Mouse (Mus musculus): ENCODE data around the gene Usp35.

Usp35 gene

DNA sequence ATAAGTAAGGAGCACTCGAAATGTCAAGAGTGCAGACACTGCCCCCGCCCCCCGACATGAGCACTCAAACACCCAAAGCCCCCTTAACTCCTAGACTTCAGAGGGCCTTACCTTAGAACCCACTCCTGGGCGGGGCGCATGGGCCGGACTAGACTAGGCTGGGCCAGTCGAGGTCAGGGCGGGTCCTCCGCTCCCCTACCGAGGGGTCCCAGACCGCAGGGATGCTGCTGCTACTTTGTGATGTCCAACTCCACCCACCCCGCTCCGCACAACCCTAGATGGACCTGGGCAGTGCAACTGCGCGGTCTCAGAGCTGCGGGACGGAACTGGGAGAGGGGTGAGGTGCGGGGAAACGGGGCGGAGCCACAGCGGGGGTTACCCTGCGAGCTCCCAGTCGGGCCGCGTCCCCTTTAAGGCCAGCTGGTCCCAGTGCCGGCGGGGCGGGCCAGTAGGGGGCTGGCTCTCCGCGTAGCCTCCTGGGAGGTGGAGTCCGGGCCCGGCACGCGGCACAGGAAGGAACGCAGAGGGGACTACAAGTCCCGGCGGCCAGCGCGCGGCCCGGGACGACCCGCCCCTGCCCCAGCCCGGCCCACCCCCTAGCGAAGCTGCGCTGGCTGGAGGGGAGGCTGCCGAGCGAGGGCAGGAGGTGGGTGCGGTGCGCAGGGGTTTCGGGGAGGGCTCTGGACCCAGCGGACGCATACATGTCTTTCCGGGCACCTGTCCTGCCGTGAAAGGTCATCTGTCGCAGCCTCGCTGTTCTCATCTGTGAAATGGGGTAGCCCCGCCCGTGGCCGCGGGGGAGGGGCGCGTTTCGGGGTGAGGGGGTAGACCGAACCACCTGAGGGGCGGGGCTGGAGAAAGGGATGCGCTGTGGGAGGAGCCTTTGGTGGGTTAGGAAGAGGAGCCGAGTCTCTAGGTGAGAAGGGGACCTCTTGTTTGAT, at the start of gene Usp35, which contains the start of gene Kctd21:
Gene Usp35, minus strand, starts transcription at position 295 of the 941 bp plus-strand sequence.
Gene Kctd21, plus strand, starts transcription at position 602 of the 941 bp plus-strand sequence.
- peak; percentile 98 for DNase-seq

DNA sequence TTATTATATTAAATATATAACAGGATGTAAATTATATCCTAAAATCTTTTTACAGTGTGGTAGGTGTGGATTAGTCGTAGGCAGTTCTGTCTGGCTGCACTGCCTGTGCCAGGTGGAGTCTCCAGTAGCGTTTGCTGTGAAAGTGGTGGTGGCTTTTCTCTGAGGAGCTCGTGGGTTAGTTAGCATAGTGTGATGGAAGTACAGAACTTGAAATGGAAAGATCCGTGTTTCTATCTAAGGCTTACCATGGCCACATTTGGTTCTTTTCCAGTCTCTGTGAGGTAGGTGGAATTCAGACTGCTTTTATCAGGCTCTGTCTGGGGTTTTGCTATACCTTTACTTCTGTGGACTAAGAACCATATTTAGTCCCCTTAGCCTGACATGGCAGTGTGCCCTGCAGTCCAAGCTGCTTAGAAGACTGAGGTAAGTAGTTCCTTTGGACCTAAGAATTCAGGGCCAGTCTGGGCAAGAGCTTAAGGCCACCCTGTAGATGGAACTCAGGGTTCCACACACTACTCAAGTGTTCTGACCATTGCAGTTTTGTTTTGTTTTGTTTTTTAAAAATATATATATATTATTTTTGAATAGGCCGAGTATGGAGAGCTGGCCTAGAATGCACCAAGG, 48.8 kb upstream of the Usp35 start:
- no peak for DNase-seq

GRCm38 (mm10) chr7:97379304-97379703, 47.5 kb upstream of the Usp35 start:
- DNase-seq: no peak

- DNase-seq: no peak
These were observed 44.1 kb upstream of the Usp35 start for GRCm38 (mm10) chr7:97375906-97376305.

- DNase-seq: no peak
These were observed 43.3 kb upstream of the Usp35 start for GRCm38 (mm10) chr7:97375101-97375500.

DNA sequence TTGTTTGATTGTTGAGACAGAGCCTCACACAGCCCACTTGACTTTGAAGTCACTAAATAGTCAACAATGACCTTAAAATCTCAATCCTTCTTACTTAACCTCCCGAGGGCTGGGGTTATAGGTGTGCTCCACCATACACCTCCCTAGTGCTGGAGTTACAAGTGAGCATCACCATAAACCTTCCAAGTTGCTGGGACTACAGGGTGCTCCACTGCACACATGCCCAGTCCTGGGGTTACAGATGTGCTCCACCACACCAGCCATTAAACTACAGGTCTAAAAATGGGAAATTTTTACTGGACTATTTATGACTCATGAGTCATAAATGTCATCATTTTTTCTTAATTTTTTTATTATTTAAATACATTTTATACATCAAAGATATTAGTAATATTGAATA, 34.1 kb upstream of the Usp35 start:
- no peak for DNase-seq

GRCm38 (mm10) chr7:97361467-97361866, 29.6 kb upstream of the Usp35 start:
- peak; percentile 68 for DNase-seq

DNA sequence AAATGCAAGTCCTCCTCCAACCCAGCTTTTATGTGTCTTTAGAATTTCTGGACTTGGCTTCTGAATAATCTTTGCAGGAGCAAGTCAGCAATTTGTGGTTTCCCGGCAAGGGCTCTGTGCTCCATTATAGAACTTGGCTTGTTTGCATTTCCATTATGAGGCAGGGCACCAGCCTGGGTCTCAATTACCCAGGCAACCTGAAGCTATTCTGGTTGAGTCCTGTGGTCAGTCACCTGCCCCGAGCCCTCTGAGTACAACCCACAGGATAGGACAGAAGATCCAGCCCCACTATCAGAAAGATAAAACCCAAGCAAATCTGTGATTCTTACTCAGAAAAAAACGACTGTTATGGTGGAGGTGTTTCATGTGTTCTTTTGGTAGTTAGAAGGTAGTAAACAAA, 29.1 kb upstream of the Usp35 start:
- no peak for DNase-seq

- DNase-seq: no peak
These were observed 28.3 kb upstream of the Usp35 start for GRCm38 (mm10) chr7:97360166-97360565.

GRCm38 (mm10) chr7:97358347-97358746, 26.5 kb upstream of the Usp35 start:
- DNase-seq: no peak

DNA sequence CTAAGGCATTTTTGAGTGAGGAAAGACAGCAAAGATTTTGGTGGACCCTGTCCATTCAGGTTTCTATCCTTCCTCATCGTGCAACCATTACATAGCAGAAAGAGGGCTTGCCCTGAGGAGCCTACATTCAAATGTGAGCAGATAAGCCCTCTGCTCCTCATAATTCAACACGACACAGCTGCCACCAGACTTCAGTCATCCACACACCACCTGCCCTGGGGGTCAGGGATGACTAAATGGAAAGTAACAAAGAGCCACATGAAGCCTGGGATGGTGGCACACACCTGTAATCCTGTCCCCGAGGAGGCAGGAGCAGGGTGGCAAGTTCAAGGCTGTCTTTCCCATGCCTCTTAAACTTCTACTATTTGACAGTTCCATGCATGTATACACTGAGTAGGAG, 26.0 kb upstream of the Usp35 start:
- DNase-seq: no peak

GRCm38 (mm10) chr7:97356875-97357276, 25.1 kb upstream of the Usp35 start:
- DNase-seq: no peak

DNA sequence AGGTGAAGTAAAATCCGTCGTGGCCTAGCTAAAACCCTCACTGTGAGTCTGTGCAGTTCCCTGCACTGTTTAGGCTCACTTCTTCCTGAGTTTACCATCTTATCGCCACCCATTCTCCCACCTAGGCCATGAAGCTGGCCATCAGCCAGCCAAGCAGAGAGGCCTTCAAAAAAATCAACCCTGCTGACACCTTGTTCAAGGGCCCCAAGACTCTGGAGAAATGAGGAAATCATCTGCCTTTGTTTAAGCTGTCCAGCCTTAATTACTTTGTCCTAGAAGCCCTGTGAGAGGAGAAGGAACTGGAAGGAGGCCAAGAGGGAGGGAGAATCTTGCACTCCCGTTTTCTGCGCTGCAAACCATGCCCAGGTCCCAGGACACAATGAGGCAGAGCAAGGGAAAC, 24.4 kb upstream of the Usp35 start:
- no peak for DNase-seq

GRCm38 (mm10) chr7:97355068-97355841, 23.4 kb upstream of the Usp35 start:
- no peak for DNase-seq

DNA sequence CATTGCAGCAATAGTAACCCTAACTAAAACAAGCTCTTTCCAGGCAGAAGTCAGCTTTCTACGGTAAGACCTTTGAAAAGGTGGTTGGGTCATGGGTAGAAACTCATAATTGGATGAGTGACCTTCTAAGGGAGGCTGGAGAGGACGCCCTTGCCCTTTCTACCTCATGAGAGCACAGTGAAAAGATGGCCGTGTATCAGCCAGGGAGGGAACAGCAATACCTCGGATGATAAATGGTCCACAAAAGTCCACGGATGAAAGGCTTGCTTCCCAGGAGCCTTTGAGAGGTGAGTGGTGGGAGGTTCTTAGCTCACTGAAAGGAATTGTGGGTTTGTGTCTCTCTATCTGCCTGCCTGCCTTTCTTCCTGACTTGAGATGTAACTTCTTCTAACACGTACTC, 21.5 kb upstream of the Usp35 start:
- no peak for DNase-seq

- DNase-seq: no peak
These were observed 20.1 kb upstream of the Usp35 start for GRCm38 (mm10) chr7:97351792-97352513.

DNA sequence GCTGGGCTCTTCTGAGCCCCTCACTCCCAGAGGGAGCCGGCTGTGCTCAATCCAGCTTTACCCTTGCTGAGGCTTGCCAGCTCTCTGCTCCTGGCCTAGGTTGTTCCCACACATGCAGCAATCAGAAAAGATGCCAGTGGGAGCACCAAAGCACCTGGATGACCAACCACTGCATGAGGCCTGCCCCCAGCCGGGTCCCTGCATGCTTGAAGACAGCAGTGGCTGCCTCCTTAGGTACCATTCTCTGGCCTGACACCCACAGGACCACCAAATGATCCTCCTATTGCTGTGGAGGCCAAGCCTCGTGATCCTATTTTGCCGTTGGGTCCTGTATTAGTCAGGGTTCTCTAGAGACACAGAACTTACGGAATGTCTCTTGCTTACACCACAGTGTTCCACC, 19.1 kb upstream of the Usp35 start:
- no peak for DNase-seq

DNA sequence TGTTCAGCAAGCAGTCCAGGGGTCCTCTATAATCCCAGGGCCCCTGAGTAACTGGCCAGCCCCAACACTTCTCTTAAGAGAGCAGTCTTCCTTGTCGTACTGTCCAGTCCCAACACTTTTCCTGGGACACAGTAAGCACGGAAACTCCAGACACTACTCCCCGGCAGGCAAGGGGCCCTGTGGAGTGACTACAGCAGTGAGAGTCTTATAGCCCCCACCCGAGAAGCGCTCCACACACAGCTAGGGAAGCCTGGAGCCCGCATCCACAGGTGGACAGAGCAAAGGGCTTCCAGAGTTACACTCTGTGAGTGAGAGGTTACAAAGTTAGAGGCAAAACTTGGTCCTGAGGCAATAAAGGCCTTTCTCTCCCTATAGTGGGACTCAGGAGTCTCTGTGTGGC, 17.6 kb upstream of the Usp35 start:
- DNase-seq: no peak

DNA sequence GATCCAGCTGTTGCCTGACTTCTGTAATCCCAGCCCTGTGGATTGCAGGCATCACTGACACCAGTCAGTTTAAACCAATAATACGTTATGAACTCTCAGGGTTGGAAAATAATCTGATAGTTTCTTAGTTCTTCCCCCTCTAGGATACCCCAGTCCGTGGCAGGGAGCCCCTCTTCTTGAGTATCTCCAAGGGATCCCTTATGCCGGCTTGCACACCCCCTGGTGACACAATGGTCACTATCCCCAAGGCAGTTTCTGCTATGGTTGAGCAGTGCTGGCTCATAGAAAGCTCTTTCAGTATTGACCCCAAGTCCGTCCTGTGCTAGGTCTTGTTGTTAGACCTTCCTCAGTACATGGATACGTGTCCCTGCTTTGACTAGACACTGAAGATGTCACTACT, 17.0 kb upstream of the Usp35 start:
- no peak for DNase-seq

DNA sequence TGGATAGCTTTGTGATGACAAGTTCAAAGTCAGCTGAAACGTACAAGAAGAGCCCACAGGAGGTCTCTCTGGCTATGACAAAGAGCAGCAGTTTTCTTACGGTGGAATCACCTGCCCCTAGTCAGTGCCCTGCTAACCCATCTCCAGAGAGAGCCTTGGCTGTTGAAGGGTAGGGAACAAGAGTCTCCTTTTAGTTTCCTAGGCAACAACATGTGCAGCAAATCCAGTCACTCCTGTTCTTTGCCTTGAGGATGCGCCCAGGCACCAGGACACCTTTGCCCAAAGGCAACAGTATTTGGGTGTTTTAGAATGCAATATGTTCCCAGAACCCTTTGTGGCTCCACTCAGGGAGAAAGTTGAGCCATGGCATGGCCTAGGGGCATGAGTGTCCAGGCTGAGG, 16.5 kb upstream of the Usp35 start:
- no peak for DNase-seq

DNA sequence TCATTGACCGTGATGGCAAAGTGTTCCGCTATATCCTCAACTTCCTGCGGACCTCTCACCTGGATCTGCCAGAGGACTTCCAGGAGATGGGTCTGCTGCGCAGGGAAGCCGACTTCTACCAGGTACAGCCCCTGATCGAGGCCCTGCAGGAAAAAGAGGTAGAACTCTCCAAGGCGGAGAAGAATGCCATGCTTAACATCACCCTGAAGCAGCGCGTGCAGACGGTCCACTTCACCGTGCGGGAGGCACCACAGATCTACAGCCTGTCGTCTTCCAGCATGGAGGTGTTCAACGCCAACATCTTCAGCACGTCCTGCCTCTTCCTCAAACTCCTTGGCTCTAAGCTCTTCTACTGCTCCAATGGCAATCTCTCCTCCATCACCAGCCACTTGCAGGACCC, 15.6 kb upstream of the Usp35 start:
- no peak for DNase-seq

DNA sequence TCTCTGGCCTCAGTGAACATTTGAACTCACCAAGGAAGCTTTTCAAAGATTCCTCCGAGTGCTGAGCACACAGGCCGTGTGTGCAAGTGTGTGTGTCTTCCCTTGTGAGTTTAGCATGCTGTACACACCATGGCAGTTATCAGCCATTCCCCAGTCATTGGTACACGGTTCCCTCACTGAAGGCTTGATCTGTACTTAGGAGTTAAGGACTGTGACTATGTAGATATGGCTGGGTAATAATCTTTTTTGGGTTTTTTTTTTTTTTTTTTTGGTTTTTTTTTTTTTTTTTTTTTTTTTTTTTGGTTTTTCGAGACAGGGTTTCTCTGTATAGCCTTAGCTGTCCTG, 15.0 kb upstream of the Usp35 start:
- DNase-seq: no peak

Measured in thymus, postnatal 14 days (tissue).